Mouse (Mus musculus) embryonic facial prominence, embryonic 11.5 days (tissue): ENCODE measurements around the gene Rfx7. TPM values are rescaled to one million over a fixed set of nuclear protein-coding genes. Genes with fewer than 3 reads are reported as not detected.

Experiments used
- ATAC-seq: fragments of 200-750 bp; cut with Nextera tagmentation; replicated peaks from 2 replicates; pipeline ENCODE4 v1.8.0; 2017; ENCODE audit warnings: low read depth; ENCODE audit not compliant: insufficient number of reproducible peaks, low FRiP score, low TSS enrichment
- DNase-seq: peaks from one replicate; pipeline ENCODE4 v3.0.0-alpha.2; 2015; ENCODE audit warnings: low spot score
- H3K27ac ChIP-seq: fragments of 300-500 bp; sonication (generic); replicated peaks from 2 replicates; pipeline ENCODE4 v1.5.1; 2014; ENCODE audit warnings: mild to moderate bottlenecking, low read depth, low read length, control low read depth
- H3K27me3 ChIP-seq: fragments of 300-500 bp; sonication (generic); 2 replicates; pipeline ENCODE4 v1.6.1; 2014; ENCODE audit warnings: mild to moderate bottlenecking, low read length, moderate library complexity, mixed read lengths; ENCODE audit not compliant: control insufficient read depth, insufficient read depth
- H3K36me3 ChIP-seq: fragments of 300-500 bp; sonication (generic); replicated peaks from 2 replicates; pipeline ENCODE4 v1.6.1; 2014; ENCODE audit warnings: low read depth, mild to moderate bottlenecking, low read length, moderate library complexity, mixed read lengths; ENCODE audit not compliant: control insufficient read depth, insufficient read depth
- H3K4me1 ChIP-seq: fragments of 300-500 bp; sonication (generic); 2 replicates; pipeline ENCODE4 v1.6.1; 2014; ENCODE audit warnings: low read length, mixed read lengths; ENCODE audit not compliant: control insufficient read depth, insufficient read depth
- H3K4me2 ChIP-seq: fragments of 300-500 bp; sonication (generic); 2 replicates; pipeline ENCODE4 v1.6.1; 2014; ENCODE audit warnings: low read depth, mild to moderate bottlenecking, control low read depth, low read length, moderate library complexity
- H3K4me3 ChIP-seq: fragments of 300-500 bp; sonication (generic); 2 replicates; pipeline ENCODE4 v1.5.1; 2014; ENCODE audit warnings: low read depth, low read length, control low read depth
- H3K9ac ChIP-seq: fragments of 300-500 bp; sonication (generic); replicated peaks from 2 replicates; pipeline ENCODE4 v1.6.1; 2014; ENCODE audit warnings: mild to moderate bottlenecking, control low read depth, low read length
- H3K9me3 ChIP-seq: fragments of 300-500 bp; sonication (generic); replicated peaks from 2 replicates; pipeline ENCODE4 v1.6.1; 2016; ENCODE audit warnings: mild to moderate bottlenecking, low read length, inconsistent platforms, mixed read lengths; ENCODE audit not compliant: control insufficient read depth
- WGBS: fragments of 180-500 bp; shearing (Covaris S2); extraction: QIAGEN DNeasy Blood & Tissue Kit; methylation state at CpG from one replicate; pipeline ENCODE4 v1.1.7; 2014; 5-methylcytosine and 5-hydroxymethylcytosine counted together
- polyA plus RNA-seq: library from polyadenylated mRNA; unstranded; fragments of >200 nt; fragmentation: Nextera tagmentation; extraction: Ambion mirVana; gene quantifications from 2 replicates; pipeline ENCODE4 v1.2.1, GENCODE M21; 2014

Rfx7 gene
- polyA plus RNA-seq, 1 experiment from 2014 or later = 19.9 TPM

GRCm38 (mm10) chr9:72497171-72497570, 34.9 kb upstream of the Rfx7 start:
- no peak overlapping the region for H3K4me2 ChIP-seq
- 70% methylated on average over 3 of the region's 3 CpGs for WGBS
- ATAC-seq = no peak

GRCm38 (mm10) chr9:72512229-72512981, 19.6 kb upstream of the Rfx7 start:
- Histone ChIP-seq H3K36me3 (no peaks in the 10 kb centered on the region), H3K9me3 (no peaks in the 10 kb centered on the region), H3K27ac (no peak overlapping the region), H3K4me2 (no peak overlapping the region), H3K4me3 (no peak overlapping the region), H3K4me1 (no peaks in the 10 kb centered on the region), H3K27me3 (no peaks in the 10 kb centered on the region), H3K9ac (no peak overlapping the region)
- WGBS = 53% methylated on average over 11 of the region's 11 CpGs
- ATAC-seq = no peak
- DNase-seq = no peak

More at GRCm38 (mm10) chr9:72497171-72497570, 34.9 kb upstream of the Rfx7 start:
- no peak for DNase-seq
- Histone ChIP-seq H3K36me3 (no peaks in the 10 kb centered on the region), H3K9me3 (no peaks in the 10 kb centered on the region), H3K27ac (no peak overlapping the region), H3K4me1 (no peaks in the 10 kb centered on the region), H3K27me3 (no peaks in the 10 kb centered on the region), H3K9ac (no peak overlapping the region), H3K4me3 (no peak overlapping the region)

- no peak for ATAC-seq
- Histone ChIP-seq H3K27ac (no peak overlapping the region), H3K27me3 (no peaks in the 10 kb centered on the region), H3K4me2 (no peak overlapping the region), H3K9ac (no peak overlapping the region), H3K4me3 (no peak overlapping the region), H3K4me1 (no peaks in the 10 kb centered on the region), H3K36me3 (no peaks in the 10 kb centered on the region), H3K9me3 (no peaks in the 10 kb centered on the region)
- no peak for DNase-seq
Measured at GRCm38 (mm10) chr9:72515366-72515765, 16.7 kb upstream of the Rfx7 start.

GRCm38 (mm10) chr9:72519246-72519645, 12.8 kb upstream of the Rfx7 start:
- Histone ChIP-seq H3K36me3 (no peaks in the 10 kb centered on the region), H3K27ac (no peak overlapping the region), H3K4me1 (no peaks in the 10 kb centered on the region), H3K4me3 (no peak overlapping the region), H3K9ac (no peak overlapping the region), H3K9me3 (no peaks in the 10 kb centered on the region), H3K4me2 (no peak overlapping the region), H3K27me3 (no peaks in the 10 kb centered on the region)
- DNase-seq (no peak), ATAC-seq (no peak)

- H3K4me2 ChIP-seq = no peak overlapping the region
- H3K27me3 ChIP-seq = no peaks in the 10 kb centered on the region
- H3K36me3 ChIP-seq = no peaks in the 10 kb centered on the region
- no peak overlapping the region for H3K27ac ChIP-seq
- H3K4me1 ChIP-seq = no peaks in the 10 kb centered on the region
- DNase-seq (no peak), ATAC-seq (no peak)
- H3K4me3 ChIP-seq = no peak overlapping the region
- H3K9ac ChIP-seq = no peak overlapping the region
- H3K9me3 ChIP-seq = no peaks in the 10 kb centered on the region
Measured at GRCm38 (mm10) chr9:72520849-72521248, 11.2 kb upstream of the Rfx7 start.

- no peak overlapping the region for H3K4me2 ChIP-seq
- H3K27ac ChIP-seq = no peak overlapping the region
- WGBS = 68% methylated on average over 1 of the region's 1 CpGs
- H3K9me3 ChIP-seq = no peaks in the 10 kb centered on the region
- ATAC-seq = no peak
- no peak overlapping the region for H3K9ac ChIP-seq
- DNase-seq = no peak
- no peak overlapping the region for H3K4me3 ChIP-seq
- no peaks in the 10 kb centered on the region for H3K27me3 ChIP-seq
- H3K4me1 ChIP-seq = no peaks in the 10 kb centered on the region
- H3K36me3 ChIP-seq = no peaks in the 10 kb centered on the region
Measured at GRCm38 (mm10) chr9:72526091-72526490, 5.9 kb upstream of the Rfx7 start.

GRCm38 (mm10) chr9:72530237-72530636, 1.8 kb upstream of the Rfx7 start:
- WGBS = under 1% methylated on average over 12 of the region's 12 CpGs

GRCm38 (mm10) chr9:72530824-72531223, 1.2 kb upstream of the Rfx7 start:
- 30% methylated on average over 4 of the region's 4 CpGs for WGBS

More at GRCm38 (mm10) chr9:72530237-72530636, 1.8 kb upstream of the Rfx7 start:
- Histone ChIP-seq H3K4me2 (no peak overlapping the region), H3K4me3 (no peak overlapping the region), H3K4me1 (no peaks in the 10 kb centered on the region), H3K27ac (no peak overlapping the region), H3K27me3 (no peaks in the 10 kb centered on the region), H3K9ac (no peak overlapping the region), H3K9me3 (no peaks in the 10 kb centered on the region), H3K36me3 (no peaks in the 10 kb centered on the region)
- peak; percentile 98 for DNase-seq
- no peak for ATAC-seq

More at GRCm38 (mm10) chr9:72530824-72531223, 1.2 kb upstream of the Rfx7 start:
- peak; percentile 12; the same call in 1 of the 2 replicates for ATAC-seq
- peak; percentile 13 for DNase-seq
- peak overlapping the region; percentile 85; the same call in 1 of the 2 replicates for H3K4me3 ChIP-seq
- peak overlapping the region; percentile 98 for H3K27ac ChIP-seq
- H3K9ac ChIP-seq = peak overlapping the region; percentile 96
- no peaks in the 10 kb centered on the region for H3K27me3 ChIP-seq
- H3K9me3 ChIP-seq = no peaks in the 10 kb centered on the region
- no peaks in the 10 kb centered on the region for H3K36me3 ChIP-seq
- no peaks in the 10 kb centered on the region for H3K4me1 ChIP-seq
- peak overlapping the region; percentile 67 for H3K4me2 ChIP-seq
